Mouse (Mus musculus): Measurements from ENCODE around the gene Rpp40. TPM values are rescaled to one million over a fixed set of nuclear protein-coding genes. Genes with fewer than 3 reads are reported as not detected.

Gene Rpp40
- polyA plus RNA-seq, 1 experiment from 2014 or later: 6.8 TPM

DNA sequence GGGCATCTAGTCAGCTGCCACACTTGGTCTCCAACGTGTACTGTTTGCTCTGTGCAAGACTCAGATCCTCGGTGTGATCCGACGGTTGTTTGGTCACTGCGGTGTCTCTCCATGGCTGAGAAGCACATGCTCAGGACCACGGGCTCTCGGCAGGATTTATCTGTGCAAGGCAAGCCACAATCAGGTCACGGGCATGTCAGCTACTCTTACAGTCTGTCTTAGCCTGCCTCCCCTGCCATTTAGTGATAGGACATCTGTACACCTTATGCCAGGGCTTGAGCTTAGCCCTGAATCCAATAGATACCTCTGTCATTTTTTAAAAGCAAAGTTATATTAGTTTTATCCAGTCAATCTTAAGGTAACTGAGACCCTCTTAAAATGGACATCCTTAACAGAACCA lies 35.5 kb downstream of the Rpp40 start:
- no peak overlapping the region for H3K4me3 ChIP-seq (ENCODE audit: low read depth, low read length)
- no peak overlapping the region for H3K4me2 ChIP-seq (ENCODE audit: low read length)
- H3K27ac ChIP-seq (ENCODE audit: low read length): no peak overlapping the region
- no peaks in the 10 kb centered on the region for H3K27me3 ChIP-seq (ENCODE audit: control insufficient read depth, insufficient read depth, low read depth, low read length)
- no peaks in the 10 kb centered on the region for H3K9me3 ChIP-seq (replicated peaks; ENCODE audit: control insufficient read depth, low read length, poor library complexity, severe bottlenecking)
- no peak overlapping the region for H3K9ac ChIP-seq (ENCODE audit: low read depth, low read length)
- no peaks in the 10 kb centered on the region for H3K4me1 ChIP-seq (ENCODE audit: control insufficient read depth, insufficient read depth, low read length)
- H3K36me3 ChIP-seq (ENCODE audit: control insufficient read depth, insufficient read depth, low read length): no peaks in the 10 kb centered on the region
- no peak for ATAC-seq
- 95% methylated on average over 8 of the region's 8 CpGs for whole genome bisulfite sequencing

DNA sequence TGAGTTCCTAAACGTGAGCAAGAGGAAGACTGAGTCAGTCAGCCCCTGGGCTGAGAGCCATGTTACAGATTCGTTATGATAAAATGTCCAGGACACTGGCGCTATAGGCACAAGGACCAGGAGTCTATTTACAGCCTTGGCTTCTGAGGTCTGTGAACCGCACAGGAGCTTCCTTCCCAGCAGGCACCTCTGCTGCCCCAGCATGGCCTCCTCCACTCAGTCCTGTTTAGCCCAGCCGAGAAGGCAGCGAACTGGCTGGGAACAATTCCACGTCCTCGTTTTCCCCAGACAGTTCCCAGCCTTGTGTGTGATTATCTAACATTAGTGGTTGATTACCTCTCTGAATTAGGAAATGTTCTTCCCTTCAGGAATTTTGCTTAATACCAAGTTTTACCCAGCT lies 45.2 kb downstream of the Rpp40 start:
- Histone ChIP-seq H3K4me2 (ENCODE audit: low read length) (no peak overlapping the region), H3K36me3 (ENCODE audit: control insufficient read depth, insufficient read depth, low read length) (no peaks in the 10 kb centered on the region), H3K4me1 (ENCODE audit: control insufficient read depth, insufficient read depth, low read length) (no peaks in the 10 kb centered on the region), H3K27me3 (ENCODE audit: control insufficient read depth, insufficient read depth, low read depth, low read length) (no peaks in the 10 kb centered on the region), H3K9me3 (replicated peaks; ENCODE audit: control insufficient read depth, low read length, poor library complexity, severe bottlenecking) (no peaks in the 10 kb centered on the region), H3K27ac (ENCODE audit: low read length) (no peak overlapping the region), H3K4me3 (ENCODE audit: low read depth, low read length) (no peak overlapping the region), H3K9ac (ENCODE audit: low read depth, low read length) (no peak overlapping the region)
- 81% methylated on average over 8 of the region's 8 CpGs for WGBS
- ATAC-seq: no peak

DNA sequence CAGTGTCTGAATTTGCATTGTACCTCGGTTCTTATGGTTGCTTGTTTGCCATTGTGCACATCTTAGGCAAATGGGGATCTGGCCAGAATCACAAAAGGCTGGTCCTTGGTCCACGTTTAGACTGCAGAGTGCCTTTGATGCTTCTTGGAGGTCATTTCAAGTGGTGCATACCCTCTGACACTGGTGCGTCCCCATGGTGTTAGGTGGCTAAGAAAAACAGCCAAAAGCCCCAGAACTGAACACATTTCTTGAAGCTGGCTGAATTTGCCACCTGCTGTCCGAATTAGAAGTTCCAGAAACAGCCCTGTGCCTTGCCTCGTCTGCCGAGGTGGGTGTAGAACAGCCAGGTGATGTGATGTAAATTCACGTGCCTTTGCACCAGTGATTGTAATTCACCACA lies 48.7 kb downstream of the Rpp40 start:
- H3K4me3 ChIP-seq (ENCODE audit: low read depth, low read length): no peak overlapping the region
- H3K27me3 ChIP-seq (ENCODE audit: control insufficient read depth, insufficient read depth, low read depth, low read length): no peaks in the 10 kb centered on the region

DNA sequence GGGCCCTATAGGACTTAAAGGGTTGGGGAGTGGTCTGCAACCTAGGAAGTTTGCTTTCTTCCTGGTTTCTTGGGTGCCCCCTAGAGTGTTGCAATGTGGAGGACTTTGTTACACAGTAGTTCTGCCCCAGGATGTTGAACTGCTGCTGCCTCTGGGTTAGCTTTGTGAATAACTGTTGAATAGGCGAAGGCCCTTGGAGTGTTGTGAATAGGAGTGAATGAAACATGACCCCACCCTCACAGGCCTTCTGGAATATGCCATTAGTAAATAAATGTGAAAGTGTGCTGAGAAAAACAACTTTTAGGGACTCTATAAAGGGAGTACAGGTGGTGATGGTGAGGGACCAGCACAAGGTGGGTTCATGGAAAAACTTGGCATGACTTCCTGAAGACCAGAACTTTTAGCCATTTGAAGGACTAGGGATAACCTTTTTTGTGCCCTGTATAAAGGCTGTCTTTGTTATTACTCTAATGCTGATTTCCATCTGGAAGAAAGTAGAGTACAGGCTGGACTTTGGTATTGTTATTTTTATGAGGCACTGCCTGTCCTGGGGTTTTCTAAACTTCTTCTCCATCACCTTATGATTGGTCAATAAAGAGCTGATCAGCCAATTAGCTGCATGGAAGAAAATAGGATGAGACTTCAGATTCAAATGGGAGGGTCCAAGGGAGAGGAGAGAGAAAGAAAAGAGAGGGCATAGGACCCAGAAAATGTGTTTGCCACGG lies 53.1 kb downstream of the Rpp40 start:
- Histone ChIP-seq H3K4me1 (ENCODE audit: control insufficient read depth, insufficient read depth, low read length) (no peaks in the 10 kb centered on the region), H3K4me3 (ENCODE audit: low read depth, low read length) (no peak overlapping the region), H3K4me2 (ENCODE audit: low read length) (no peak overlapping the region), H3K36me3 (ENCODE audit: control insufficient read depth, insufficient read depth, low read length) (no peaks in the 10 kb centered on the region), H3K9ac (ENCODE audit: low read depth, low read length) (no peak overlapping the region), H3K27ac (ENCODE audit: low read length) (no peak overlapping the region), H3K9me3 (replicated peaks; ENCODE audit: control insufficient read depth, low read length, poor library complexity, severe bottlenecking) (no peaks in the 10 kb centered on the region), H3K27me3 (ENCODE audit: control insufficient read depth, insufficient read depth, low read depth, low read length) (no peaks in the 10 kb centered on the region)
- 83% methylated on average over 2 of the region's 2 CpGs for WGBS
- ATAC-seq: no peak

More for the DNA sequence above, 48.7 kb downstream of the Rpp40 start:
- no peak overlapping the region for H3K27ac ChIP-seq (ENCODE audit: low read length)
- no peaks in the 10 kb centered on the region for H3K36me3 ChIP-seq (ENCODE audit: control insufficient read depth, insufficient read depth, low read length)
- no peaks in the 10 kb centered on the region for H3K4me1 ChIP-seq (ENCODE audit: control insufficient read depth, insufficient read depth, low read length)
- ATAC-seq: no peak
- 71% methylated on average over 7 of the region's 7 CpGs for WGBS
- H3K4me2 ChIP-seq (ENCODE audit: low read length): no peak overlapping the region
- H3K9me3 ChIP-seq (replicated peaks; ENCODE audit: control insufficient read depth, low read length, poor library complexity, severe bottlenecking): no peaks in the 10 kb centered on the region
- no peak overlapping the region for H3K9ac ChIP-seq (ENCODE audit: low read depth, low read length)

GRCm38 (mm10) chr13:35851581-35851980 lies 54.6 kb downstream of the Rpp40 start:
- H3K36me3 ChIP-seq (ENCODE audit: control insufficient read depth, insufficient read depth, low read length): no peaks in the 10 kb centered on the region
- H3K9me3 ChIP-seq (replicated peaks; ENCODE audit: control insufficient read depth, low read length, poor library complexity, severe bottlenecking): no peaks in the 10 kb centered on the region
- H3K27me3 ChIP-seq (ENCODE audit: control insufficient read depth, insufficient read depth, low read depth, low read length): no peaks in the 10 kb centered on the region
- WGBS: 96% methylated on average over 6 of the region's 6 CpGs
- no peaks in the 10 kb centered on the region for H3K4me1 ChIP-seq (ENCODE audit: control insufficient read depth, insufficient read depth, low read length)
- no peak overlapping the region for H3K27ac ChIP-seq (ENCODE audit: low read length)
- no peak overlapping the region for H3K9ac ChIP-seq (ENCODE audit: low read depth, low read length)
- no peak for ATAC-seq
- H3K4me3 ChIP-seq (ENCODE audit: low read depth, low read length): no peak overlapping the region
- no peak overlapping the region for H3K4me2 ChIP-seq (ENCODE audit: low read length)

- Histone ChIP-seq H3K9me3 (replicated peaks; ENCODE audit: control insufficient read depth, low read length, poor library complexity, severe bottlenecking) (no peaks in the 10 kb centered on the region), H3K36me3 (ENCODE audit: control insufficient read depth, insufficient read depth, low read length) (no peaks in the 10 kb centered on the region), H3K9ac (ENCODE audit: low read depth, low read length) (no peak overlapping the region), H3K27ac (ENCODE audit: low read length) (no peak overlapping the region), H3K4me3 (ENCODE audit: low read depth, low read length) (no peak overlapping the region), H3K4me1 (ENCODE audit: control insufficient read depth, insufficient read depth, low read length) (0 out of 2 replicates have a peak, but pooled peaks cover 2% of the 10 kb centered on the region), H3K4me2 (ENCODE audit: low read length) (no peak overlapping the region), H3K27me3 (ENCODE audit: control insufficient read depth, insufficient read depth, low read depth, low read length) (no peaks in the 10 kb centered on the region)
- no peak for ATAC-seq
- WGBS: 84% methylated on average over 3 of the region's 3 CpGs
Measured at GRCm38 (mm10) chr13:35848694-35849093, 57.5 kb downstream of the Rpp40 start.

DNA sequence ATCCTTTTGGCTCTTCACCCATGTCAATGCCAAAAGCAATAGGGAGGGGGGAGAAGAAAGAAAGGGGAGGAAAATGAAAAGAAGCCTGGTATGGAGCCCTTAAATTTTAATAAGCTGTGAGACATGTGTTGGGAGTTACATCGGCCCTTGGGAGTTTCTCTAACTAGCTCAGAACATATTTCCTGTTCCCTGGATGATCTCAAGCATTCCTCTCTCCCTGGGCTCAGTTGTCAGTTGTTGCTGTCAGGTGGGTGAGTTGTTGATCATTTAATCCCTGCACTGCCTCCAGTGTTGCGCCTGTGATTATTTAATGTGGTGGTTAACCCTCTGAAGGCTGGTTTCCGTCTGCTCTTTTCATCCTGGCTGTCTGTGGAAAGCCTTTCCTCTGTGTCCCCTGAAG lies 60.9 kb downstream of the Rpp40 start:
- ATAC-seq: 0 out of 2 replicates have a peak, but pooled peaks have one; percentile 43
- H3K27me3 ChIP-seq (ENCODE audit: control insufficient read depth, insufficient read depth, low read depth, low read length): no peaks in the 10 kb centered on the region
- H3K9me3 ChIP-seq (replicated peaks; ENCODE audit: control insufficient read depth, low read length, poor library complexity, severe bottlenecking): no peaks in the 10 kb centered on the region
- no peak overlapping the region for H3K27ac ChIP-seq (ENCODE audit: low read length)
- H3K36me3 ChIP-seq (ENCODE audit: control insufficient read depth, insufficient read depth, low read length): no peaks in the 10 kb centered on the region
- H3K9ac ChIP-seq (ENCODE audit: low read depth, low read length): no peak overlapping the region
- WGBS: 74% methylated on average over 3 of the region's 3 CpGs
- no peak overlapping the region for H3K4me2 ChIP-seq (ENCODE audit: low read length)
- no peak overlapping the region for H3K4me3 ChIP-seq (ENCODE audit: low read depth, low read length)
- 0 out of 2 replicates have a peak, but pooled peaks cover 2% of the 10 kb centered on the region for H3K4me1 ChIP-seq (ENCODE audit: control insufficient read depth, insufficient read depth, low read length)

Other genes starting within 250 kb of the Rpp40 start
- 3.4 and 3.5 TPM in 2 replicates for gene Cdyl, start 246.5 kb downstream of the Rpp40 start, polyA plus RNA-seq (2015; fragmentation: Nextera tagmentation; extraction: Ambion mirVana)
- gene Ppp1r3g, start 52.5 kb upstream of the Rpp40 start, polyA plus RNA-seq (2015; fragmentation: Nextera tagmentation; extraction: Ambion mirVana): 0.48 and 0.95 TPM in 2 replicates
- gene Fars2, start 211.1 kb upstream of the Rpp40 start, polyA plus RNA-seq (2015; fragmentation: Nextera tagmentation; extraction: Ambion mirVana): 26.2 and 29.1 TPM in 2 replicates
- gene Lyrm4, start 211.2 kb upstream of the Rpp40 start, polyA plus RNA-seq (2015; fragmentation: Nextera tagmentation; extraction: Ambion mirVana): 39.2 and 45.5 TPM in 2 replicates